Mouse (Mus musculus) naive thymus-derived CD4-positive, alpha-beta T cell, adult 2 months (primary cell): ENCODE data around the gene Mertk.

ENCODE experiments used
- DNase-seq: peaks from one replicate; pipeline ENCODE4 v3.0.0-alpha.2; 2011; ENCODE audit warnings: low read depth

Gene Mertk

DNA sequence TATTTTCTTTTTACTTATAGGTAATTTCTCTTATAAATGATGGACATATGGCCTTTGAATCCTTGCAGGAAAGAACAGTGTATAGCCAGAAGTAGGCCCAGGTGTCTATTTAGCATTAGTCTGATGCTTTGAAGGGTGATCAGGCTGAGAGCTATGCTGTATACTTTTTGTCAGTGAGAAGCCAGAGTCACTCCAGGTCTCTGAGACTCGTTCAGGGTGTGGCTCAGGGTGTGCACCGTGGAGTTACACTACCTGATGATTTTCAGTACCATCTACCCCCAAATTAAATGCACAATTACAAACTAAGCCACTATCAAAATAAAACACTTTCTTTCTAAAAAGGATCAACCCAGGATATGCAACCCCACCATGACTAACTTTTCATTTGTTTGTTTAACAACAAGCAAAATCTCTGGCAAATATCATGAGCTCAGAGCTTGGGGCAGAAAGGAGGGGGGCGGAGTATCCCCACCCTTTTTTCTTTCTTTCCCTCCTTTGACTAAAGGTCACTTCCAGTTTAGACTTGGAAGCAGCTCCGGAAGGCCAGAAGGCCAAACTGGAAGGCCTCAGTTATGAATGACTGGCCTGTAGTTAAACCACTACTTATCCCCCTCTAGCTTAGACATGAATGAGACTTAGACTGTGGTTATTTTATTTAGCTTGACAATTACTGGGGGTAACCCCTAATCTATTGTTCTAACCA lies 69.9 kb downstream of the Mertk start:
- no peak for DNase-seq

DNA sequence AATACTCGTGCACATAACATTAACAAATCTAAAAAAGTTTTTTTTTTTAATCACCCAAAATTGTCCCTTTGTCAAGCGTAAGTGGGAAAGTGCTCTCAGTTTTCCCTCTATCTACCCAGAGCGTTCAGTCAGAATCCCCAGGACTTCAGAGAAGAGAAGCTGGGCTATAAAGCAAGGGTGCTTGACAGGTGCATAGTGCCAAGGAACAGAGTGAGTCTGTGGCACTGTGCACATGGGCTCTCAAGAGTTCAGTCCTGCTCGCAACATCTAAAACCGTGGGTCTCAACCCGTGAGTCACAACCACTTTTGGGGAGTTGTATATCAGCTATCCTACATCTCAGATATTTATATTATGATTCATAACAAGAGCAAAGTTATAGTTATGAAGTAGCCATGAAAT lies 71.8 kb downstream of the Mertk start:
- no peak for DNase-seq

DNA sequence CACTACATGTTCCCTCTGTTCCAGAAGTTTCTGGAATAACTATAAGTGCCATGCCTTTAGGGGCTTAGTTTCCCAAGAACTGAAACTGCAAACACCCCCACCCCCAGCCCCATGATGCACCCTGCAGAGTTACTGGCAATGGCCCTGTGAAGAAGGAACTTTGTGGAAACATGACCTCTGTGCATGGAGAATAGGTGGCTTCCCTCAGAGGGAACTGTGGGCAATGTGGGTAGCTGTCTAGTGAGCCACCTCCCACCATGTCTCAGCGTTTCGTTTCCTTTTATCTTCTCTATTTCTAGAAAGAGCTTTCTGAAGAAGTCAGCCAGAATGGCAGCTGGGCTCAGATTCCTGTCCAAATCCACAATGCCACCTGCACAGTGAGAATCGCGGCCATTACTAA lies 72.3 kb downstream of the Mertk start:
- no peak for DNase-seq

DNA sequence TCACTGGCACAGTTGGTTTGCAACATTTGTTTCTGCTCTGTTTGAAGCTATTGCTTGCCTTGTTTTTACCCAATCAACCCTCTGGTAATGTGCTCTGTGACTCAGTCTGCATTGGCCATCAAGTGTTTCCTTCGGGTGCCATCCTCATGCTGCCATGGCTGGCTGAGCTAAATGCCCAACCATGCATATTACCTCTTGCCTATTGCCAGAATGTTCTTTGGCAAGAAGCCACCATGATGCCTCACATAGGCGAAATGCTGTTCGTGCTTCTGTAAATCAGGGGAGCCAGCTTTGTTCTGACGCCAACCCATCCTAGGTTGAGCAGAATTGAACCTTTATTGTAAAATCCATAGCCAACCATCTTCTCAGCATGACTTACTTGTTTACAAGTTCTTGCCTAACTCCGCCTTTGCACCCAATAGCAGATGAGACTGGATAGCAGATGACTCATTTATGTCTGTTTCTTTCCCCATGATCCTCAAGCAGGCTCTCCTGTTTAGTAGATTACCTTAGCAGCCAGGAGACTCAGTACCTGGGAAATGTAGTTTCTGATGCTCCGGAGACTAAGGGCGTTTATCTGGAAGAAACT lies 73.1 kb downstream of the Mertk start:
- no peak for DNase-seq

DNA sequence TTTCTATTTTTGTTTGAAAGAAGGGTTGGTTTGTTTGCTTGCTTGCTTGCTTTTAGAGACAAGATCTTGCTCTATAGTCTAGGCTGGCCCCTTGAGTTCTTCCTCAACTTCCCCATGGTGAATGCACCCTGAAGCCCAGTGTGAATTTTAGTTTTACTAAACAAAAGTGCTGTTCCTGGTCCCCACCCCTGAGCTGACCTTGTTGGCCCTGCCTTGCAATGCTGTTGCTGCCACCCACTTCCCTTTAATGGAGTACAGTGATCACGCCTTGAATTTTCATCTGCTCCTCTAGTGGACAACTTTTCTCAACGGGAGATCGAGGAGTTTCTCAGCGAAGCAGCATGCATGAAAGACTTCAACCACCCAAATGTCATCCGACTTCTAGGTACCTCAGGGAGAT lies 83.5 kb downstream of the Mertk start:
- no peak for DNase-seq

DNA sequence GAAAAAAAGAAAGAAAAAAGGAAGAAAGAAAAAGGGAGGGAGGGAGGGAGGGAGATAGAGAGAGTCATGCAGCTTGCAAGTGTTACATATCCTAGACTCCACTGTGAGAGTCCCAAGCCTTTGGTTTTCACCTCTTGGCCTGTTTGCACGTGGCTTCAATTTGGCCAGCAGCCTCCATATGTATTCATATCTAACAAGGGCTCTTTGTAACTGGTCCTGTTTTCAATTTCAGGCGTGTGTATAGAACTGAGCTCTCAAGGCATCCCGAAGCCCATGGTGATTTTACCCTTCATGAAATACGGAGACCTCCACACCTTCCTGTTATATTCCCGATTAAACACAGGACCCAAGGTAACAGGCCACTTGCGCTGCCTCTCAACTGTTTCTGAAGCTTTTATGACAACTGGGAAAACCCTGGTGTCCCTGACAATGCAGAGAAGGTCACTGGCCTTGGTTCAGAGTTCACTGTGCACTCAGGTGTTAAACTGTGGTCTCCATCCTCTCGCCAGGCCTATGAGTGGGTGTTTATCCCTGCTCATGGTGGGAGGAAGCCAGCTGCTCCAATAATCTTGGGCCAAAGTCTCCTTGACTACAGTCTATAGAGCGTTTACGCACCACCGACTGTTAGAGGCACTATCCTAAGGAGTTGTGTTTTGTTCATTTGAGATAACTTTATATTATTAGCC lies 85.0 kb downstream of the Mertk start:
- DNase-seq = no peak

DNA sequence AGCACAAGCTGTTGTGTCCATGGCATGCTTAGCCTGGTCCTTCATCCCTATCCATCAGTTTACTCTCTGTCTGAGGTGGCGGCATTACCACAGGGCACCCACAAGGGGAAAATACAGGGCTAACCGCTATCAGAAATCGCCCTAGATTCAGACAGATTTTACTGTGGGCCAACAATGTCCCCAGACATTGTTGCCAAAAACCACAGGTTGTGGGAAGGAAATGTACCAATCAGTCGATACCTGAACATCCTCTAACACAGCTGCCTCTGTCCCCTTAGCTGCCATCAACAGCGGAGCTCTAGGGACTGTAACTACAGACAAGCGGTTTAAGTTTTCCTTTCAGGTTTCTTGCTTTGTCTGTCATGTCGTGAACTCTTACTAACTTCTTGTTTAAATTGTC lies 86.1 kb downstream of the Mertk start:
- DNase-seq = no peak

DNA sequence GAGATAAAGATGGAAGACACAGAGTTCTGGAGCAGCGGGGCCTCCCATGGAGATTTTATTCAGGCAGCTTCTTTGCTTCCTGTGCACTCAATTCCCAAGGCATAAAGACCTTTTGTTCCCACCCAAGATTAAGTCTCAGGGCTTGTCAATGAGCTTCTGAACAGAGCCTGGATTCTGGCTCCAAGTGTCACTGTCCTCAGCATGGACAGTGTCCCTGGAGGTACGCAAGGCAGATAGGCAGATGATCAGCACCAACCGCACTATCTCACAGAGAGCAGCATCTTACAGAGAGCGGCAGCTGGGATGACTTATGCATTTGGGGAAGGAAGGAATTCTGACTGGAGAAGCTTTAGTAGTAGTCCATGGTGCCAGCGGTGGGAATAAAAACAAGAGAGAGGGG lies 87.6 kb downstream of the Mertk start:
- DNase-seq = no peak

DNA sequence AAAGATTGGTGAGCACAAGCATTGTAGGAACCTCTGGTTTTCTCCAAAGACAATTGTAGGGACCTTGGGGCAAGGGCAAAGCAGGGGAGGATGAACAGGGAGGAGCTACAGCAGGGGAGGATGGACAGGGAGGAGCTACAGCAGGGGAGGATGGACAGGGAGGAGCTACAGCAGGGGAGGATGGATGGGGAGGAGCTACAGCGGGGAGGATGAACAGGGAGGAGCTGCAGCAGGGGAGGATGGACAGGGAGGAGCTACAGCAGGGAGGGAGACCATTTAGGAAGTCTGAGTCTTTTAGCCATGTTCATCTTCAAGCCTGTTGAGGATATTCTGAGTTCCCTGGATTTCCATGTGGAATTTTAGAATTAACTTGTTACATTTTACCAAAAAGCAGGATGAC lies 88.0 kb downstream of the Mertk start:
- no peak for DNase-seq

DNA sequence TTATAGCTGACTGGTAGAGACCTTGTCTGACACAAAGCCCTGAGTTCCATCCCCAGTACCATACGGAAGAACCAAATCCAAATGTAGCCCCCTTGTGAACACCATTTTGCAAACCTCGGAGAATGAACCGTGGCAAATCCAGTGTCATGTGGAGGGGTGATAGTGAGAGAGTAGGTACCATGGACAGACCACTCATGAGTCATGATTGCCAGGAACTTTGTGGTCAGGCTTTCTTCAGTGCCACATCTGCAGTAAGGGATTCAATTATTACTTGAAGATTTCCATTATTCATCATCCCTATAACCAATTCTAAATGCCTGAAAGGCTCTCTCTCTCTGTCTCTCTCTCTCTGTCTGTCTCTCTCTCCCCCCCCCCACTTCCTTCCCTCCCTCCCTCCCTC lies 89.0 kb downstream of the Mertk start:
- no peak for DNase-seq

DNA sequence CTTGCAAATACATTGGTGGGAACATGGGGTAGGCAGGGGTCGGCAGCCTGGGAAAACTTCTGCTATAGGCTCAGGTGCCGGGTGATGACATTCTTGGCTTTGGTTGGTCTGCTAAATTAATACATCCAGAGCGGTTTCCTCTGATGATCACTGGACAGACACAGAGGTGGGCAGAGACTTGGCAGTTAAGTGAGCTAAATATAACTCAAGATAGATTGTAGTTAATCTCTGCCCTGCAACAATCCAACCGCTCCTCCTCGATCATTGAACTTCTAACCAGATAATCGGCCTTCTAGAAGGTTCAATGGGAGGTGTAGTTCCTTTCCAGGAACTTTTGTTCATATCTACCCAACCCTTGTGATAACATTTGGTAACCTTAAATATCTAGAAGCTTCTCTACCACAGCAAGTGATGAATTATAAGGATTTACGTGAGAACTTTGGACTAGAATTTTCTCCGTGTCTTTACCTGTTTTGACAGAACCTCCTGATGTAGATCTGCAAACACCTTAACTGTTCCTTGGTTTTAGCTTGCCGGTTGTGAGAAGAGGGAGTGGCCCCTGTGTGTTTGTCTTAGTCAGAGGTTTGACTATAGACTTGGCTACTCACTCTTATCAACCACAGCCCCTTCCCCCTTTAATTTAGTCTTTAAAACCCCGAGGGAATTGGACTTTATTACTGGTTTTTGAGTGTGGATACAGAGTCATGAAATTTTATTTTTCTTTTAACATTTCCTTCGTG lies 92.3 kb downstream of the Mertk start:
- no peak for DNase-seq

DNA sequence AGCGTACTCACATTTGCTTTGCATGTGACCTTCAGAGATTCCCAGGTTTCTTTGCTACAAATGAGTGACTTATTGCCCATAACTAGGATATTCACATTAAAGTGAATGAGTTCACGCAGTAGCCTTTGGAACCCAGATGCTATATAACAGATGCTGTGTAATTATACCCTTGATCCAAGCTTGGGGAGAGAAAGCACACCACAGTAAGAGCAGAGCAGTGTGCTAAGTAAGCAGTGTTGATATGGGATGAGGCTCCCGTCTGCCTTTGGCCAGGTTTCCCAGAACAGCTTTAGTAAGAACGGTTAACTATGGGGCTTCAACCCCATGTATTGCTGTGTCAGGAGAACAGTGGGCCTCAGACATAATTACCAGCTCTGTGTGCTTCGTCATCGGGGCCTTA lies 95.2 kb downstream of the Mertk start:
- DNase-seq = no peak

DNA sequence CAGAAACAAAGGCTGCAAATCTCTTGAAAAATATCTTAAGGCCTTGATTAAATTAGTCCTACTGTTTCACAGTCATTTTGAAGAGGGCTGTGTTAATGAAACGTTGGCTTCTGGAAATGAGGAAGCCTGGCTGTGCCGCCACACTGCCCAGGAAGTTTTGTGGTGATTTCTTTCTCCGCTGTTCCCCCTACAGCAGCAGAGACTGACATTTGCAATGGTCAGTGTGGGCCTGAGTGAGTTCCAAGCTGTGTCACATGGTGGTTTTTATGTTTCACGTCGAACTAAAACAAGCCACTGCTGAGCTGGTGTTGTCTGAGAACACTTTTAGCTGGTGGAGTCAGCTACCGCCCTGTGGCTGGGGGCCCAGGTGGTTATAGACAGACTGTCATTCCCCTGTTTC lies 97.7 kb downstream of the Mertk start:
- DNase-seq = no peak

DNA sequence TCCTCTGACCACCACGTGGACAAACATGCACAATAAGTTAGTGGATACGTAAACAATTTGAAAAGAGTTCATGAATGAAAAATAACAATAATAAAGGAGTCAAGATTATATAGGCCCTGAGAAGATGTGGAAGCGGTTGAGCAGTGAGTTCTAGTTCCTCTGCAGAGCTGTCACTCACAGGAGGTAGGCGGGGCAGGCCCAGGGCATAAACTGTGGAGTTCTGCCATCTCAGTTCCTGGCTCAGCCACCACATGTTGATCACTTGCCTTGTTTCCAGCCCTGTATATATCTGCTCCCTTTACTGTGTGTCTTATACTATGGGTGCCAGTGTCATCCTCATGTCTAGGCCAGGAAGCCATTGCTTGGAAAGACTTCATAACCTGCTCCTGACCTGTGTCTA lies 104.7 kb downstream of the Mertk start:
- no peak for DNase-seq

DNA sequence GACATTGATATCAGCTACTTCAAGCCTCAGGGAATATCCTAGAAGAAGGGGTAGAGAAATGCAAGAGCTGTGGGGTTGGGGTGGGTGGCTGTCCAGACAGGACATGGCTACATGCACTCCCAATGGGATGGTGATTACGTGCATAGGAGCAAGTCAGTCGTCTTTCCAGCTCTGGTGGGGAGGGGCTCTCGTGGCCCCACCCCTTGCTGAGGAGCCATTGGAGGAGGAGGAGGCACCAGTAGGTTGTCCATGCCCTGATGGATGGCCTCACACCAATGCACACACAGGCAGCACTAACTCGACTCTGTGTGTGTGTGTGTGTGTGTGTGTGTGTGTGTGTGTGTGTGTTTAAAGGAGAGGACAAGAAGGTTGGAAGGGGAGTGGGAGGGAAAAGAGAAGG lies 106.6 kb downstream of the Mertk start:
- no peak for DNase-seq

DNA sequence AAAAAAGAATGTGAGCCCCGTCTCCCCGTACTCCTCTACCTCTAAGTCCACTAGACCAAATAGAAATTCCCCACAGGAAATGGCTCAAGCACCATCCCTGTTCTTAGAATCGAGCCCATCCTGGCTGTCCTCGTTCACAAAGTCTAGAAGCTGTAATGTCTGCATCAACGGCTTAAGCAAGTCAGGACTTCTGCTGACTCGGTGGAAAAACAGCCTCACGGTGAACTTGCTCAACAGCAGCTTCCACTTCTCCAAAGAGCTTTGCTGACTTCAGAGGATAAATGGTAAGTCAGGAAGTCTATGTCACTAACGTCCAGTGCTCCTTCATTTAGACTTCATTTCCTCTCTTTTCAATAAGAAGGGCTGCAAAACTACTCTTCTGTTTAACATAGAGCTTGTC lies 107.8 kb downstream of the Mertk start:
- DNase-seq = no peak

DNA sequence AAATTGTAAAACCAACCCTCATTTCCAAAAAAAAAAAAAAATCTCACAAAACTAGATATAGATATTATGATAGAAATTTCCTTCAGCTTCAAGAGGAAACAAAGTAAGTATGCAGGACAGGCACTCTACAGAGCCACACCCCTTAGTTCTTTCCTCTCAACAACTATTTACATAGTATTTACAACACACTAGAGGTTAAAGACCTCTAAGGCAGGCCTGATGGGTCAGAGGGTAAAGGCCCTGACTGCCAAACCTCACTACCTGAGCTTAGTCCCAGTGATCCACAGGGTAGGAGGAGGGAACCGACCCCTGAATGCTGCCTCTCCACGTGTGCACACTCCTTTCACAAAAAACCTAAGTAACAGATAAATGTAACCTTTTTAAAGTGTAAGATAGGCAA lies 114.0 kb downstream of the Mertk start:
- DNase-seq = no peak

DNA sequence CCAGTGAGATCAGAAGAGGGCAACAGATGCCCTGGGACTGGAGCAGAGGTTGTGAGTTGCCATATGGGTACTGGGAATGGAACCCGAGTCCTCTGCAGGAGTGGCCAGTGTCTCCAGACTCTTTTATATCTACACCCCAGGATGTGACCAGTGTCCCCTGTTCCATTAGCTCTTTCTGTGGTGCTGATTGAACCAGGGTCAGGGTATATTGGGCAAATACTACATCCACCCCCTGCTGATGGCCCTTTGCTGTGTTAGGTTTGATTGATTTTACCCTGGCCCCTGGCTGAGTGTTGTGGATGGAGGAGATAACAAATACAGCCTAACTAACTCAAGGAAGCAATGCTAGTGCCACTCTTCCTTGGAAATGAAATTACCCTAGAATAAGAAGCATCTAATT lies 117.6 kb downstream of the Mertk start:
- no peak for DNase-seq

DNA sequence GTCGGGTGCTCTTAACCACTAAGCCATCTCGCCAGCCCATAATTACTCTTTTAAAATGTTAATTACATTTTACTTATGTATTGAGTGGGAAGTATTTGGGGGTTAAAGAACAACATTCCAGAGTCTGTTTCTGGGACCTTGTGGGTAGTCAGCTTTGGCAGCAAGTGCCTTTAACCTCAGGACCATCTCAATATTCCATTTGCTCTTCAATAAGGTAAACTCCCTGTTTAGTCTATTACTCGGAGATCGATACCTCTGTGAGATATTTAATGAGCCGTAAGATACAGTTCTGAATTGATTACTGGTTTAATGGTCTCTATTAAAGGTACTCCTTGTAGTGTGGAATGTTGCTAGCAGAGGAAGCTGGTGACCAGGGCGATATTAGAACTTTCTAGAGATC lies 118.2 kb downstream of the Mertk start:
- no peak for DNase-seq

DNA sequence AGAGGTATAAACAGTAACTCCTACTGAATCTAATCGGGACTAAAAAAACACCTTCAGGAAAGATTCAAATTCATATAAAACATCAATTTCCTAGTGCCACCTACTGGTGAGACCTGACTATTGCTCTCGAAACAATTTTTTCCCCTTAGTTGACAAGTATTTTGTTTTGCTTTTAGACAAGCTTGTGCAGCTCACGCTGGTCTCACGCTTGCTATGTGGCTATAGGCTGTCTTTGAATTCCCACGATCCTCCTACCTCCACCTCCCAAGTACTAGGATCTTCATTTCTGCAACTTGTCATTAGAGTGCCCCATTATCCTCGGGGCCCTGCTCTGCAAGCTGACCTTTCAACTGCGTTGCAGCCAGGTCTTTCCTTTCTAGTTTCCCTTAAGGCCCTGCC lies 118.6 kb downstream of the Mertk start:
- DNase-seq = no peak

DNA sequence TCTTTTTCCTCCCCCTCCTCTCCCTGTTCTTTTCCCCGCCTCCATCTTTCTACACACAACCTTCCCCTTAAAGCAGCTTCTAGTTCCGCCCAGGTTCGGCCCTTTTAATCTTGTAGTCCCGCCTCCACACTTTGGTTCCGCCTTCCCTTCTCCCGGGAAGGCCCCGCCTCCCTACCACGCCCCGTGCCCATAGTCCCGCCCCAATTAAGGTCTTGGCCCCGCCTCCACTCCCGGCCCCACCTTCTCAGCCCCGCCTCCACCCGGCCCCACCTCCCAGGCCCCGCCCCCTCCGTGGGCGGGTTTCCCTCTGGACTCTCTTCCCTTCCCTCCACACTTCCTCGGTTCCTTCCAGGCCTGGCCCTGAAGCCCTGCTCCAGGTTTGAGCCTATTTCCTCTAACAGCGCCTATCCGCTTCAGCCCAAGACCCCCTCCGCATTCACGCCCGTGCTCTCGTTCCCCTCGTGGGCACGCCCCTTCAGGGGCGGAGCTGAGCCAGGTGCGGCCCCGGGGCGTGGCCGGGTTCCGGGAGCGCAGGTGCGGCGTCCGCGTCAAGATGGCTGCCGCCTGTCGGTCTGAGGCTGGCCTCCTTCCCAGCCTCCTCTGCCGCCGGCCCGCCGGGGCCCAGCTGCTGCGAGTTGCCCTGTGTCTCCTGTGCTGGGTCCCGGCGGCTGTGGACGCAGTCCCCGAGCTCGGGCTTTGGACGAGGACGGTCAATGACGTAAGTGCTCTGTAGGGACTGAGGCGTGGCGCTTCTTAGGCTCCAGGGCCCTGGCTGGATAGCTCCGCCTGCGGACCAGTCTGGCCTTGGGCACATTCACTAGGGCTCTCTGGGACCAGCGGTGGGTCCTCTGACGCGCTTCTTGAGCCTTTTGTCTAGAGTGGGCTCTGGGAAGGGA lies 119.3 kb downstream of the Mertk start, which contains the start of gene Tmem87b:
Gene Tmem87b, plus strand, starts transcription at position 333 of the 896 bp plus-strand sequence.
- DNase-seq = peak; percentile 98
